Mouse (Mus musculus): ENCODE measurements at regions not wholly inside any gene's neighbourhood (a gene's known extent, or its start where the extent isn't known, plus 50 kb on each side); places are given as distances from the start of the nearest gene placed in this dataset.

DNA sequence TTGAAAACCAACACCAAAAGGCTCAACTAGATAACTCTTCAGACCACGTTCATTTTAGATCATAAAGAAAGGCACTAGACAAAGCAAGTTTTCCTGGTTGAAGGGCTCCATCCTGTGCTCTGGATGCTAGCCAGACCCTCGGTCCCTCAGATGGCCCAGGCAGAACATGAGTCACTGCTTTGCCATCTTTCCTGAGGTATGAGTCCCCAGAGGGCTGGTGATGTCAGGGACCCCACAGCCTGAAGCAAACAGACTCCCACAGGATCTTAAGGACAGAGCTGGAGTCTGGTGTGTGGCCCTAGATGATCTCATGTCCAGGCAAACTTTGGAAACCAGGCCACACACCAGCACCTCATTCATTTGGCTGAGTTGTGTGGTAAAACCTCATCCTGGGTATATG lies 203.2 kb upstream of the Six2 start:
- no peak for TF ChIP-seq CTCF (IDR thresholded peaks at IDR 0.05; ENCODE audit: low read depth)
- no peak for TF ChIP-seq EP300 (IDR thresholded peaks at IDR 0.05; ENCODE audit: low read depth)
